ENCODE assay signal across 8 mouse cellular contexts in genomic region chr5:140610273-140611011, GRCm38 (mm10). TPM values are rescaled to one million over a fixed set of nuclear protein-coding genes. Genes with fewer than 3 reads are reported as not detected.
DNase-seq lines count a peak whose midpoint lies in the region; ATAC-seq lines count a peak whose summit lies in the region.

No protein-coding gene starts in this region.

- peak overlapping the region; percentile 38 for H3K4me3 ChIP-seq in forebrain, embryonic 16.5 days (replicated peaks; ENCODE audit: low read length)

- DNase-seq in kidney, adult 18-20 months: peak; percentile 53
- DNase-seq in kidney, adult 11 months: no peak
- peak; percentile 29 for DNase-seq in R1 (ENCODE audit: low read depth, low spot score)
- DNase-seq in kidney, postnatal 14 days: peak; percentile 75
- peak; percentile 83 to 91 for DNase-seq in lung, postnatal 4 days
- DNase-seq in thymus, postnatal 25 days: peak; percentile 60
- DNase-seq in cerebellum, adult 11-12 months: no peak

- under 1% methylated on average over 28 of the region's 30 CpGs for WGBS in forebrain, embryonic 16.5 days

- H3K4me1 ChIP-seq in forebrain, embryonic 16.5 days (replicated peaks; ENCODE audit: control insufficient read depth, insufficient read depth, low read length): peaks cover 51% of the 10 kb centered on the region

- H3K27ac ChIP-seq in forebrain, embryonic 16.5 days (ENCODE audit: low read length): peak overlapping the region; percentile 91

- H3K4me2 ChIP-seq in forebrain, embryonic 16.5 days (ENCODE audit: low read length): peak overlapping the region; percentile 94

- no peaks in the 10 kb centered on the region for H3K36me3 ChIP-seq in forebrain, embryonic 16.5 days (ENCODE audit: control insufficient read depth, insufficient read depth)

- peak overlapping the region; percentile 64 for H3K9ac ChIP-seq in forebrain, embryonic 16.5 days (replicated peaks; ENCODE audit: low read depth, low read length)

- peak; percentile 17 for ATAC-seq in forebrain, embryonic 16.5 days

- H3K9me3 ChIP-seq in forebrain, embryonic 16.5 days (ENCODE audit: control insufficient read depth, low read length): no peaks in the 10 kb centered on the region

- H3K27me3 ChIP-seq in forebrain, embryonic 16.5 days (replicated peaks; ENCODE audit: control insufficient read depth, insufficient read depth, low read length): peaks cover 2% of the 10 kb centered on the region; the same call in 1 of the 2 replicates

RNA-seq across cellular contexts. Expression of gene Lfng, which starts 3.3 kb away (rescaled TPM):
- 23.3 and 25.6 TPM in 2 replicates for polyA plus RNA-seq in forebrain, embryonic 16.5 days (2015; fragmentation: Nextera tagmentation; extraction: Ambion mirVana)

RNA-seq across cellular contexts. Expression of gene Ttyh3, which starts 38.4 kb away (rescaled TPM):
- polyA plus RNA-seq in forebrain, embryonic 16.5 days (2015; fragmentation: Nextera tagmentation; extraction: Ambion mirVana): 68.7 and 68.9 TPM in 2 replicates

RNA-seq across cellular contexts. Expression of gene Grifin, which starts 45.6 kb away (rescaled TPM):
- polyA plus RNA-seq in forebrain, embryonic 16.5 days (2015; fragmentation: Nextera tagmentation; extraction: Ambion mirVana): not detected in 2 replicates

Comparison
In these comparisons a context has a peak if more than half of its experiments do, and no peak if none do; other contexts are left out.
1. DNase-seq: peak in kidney, adult 18-20 months (single experiment), R1 (single experiment), kidney, postnatal 14 days (single experiment), lung, postnatal 4 days (2 of 2) and thymus, postnatal 25 days (single experiment); none in kidney, adult 11 months (single experiment) and cerebellum, adult 11-12 months (single experiment).